Mouse (Mus musculus): Measurements from ENCODE around the gene Rtn3. TPM values are rescaled to one million over a fixed set of nuclear protein-coding genes. Genes with fewer than 3 reads are reported as not detected.
"Not testable (repeated sequence)": the region's sequence is repeated elsewhere in the genome, so short reads cannot be mapped to it uniquely, and the experiment has no call there.

The Rtn3 gene
- total RNA-seq (2014; fragmentation: Nextera tagmentation), result 166 and 193 TPM in 2 replicates
- total RNA-seq (2017), result 80.4 and 94.7 TPM in 2 replicates

GRCm38 (mm10) chr19:7482599-7483511 is at the start of gene Rtn3:
Gene Rtn3, minus strand, starts transcription at chr19:7483281.
- ATAC-seq (replicated peaks; ENCODE audit: poor library complexity, severe bottlenecking), result peak; percentile 74

DNA sequence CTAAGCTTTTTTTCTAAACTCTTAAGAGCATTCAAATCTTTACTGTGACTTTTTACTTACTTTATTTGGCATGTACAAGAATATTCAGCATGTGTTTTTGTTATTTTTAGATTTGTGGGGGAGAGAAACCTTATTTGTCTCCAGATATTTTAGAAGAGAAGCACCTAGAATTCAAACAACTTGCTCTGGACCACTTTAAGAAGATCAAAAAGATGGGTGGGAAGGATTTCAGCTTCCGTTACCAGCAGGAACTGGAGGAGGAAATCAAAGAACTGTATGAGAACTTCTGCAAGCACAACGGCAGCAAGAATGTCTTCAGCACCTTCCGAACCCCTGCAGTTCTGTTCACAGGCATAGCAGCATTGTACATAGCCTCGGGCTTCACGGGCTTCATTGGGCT is 48.8 kb upstream of the Rtn3 start:
- ATAC-seq (replicated peaks; ENCODE audit: poor library complexity, severe bottlenecking), result no peak

- ATAC-seq (replicated peaks; ENCODE audit: poor library complexity, severe bottlenecking), result peak; percentile 69
Measured at GRCm38 (mm10) chr19:7528639-7529428, 45.8 kb upstream of the Rtn3 start.

DNA sequence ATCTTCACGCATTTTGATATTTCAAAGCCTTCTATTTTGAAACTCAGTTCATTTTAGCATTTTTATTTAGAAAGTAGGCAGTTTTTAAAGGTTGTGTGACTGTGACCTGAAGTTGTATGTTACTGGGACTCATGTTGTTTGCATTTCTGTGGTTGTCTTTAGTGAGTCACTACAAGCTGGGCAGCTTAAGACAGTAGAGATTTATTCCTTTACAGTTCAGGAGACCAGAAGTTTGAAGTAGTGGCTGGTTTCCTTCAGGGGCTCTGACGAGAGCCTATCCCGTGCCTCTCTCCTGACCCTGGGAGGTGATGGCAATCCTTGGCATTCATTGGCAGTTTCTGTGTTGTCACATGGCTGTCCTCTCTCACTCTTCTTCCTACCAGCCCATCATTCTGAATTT is 41.8 kb upstream of the Rtn3 start:
- ATAC-seq (replicated peaks; ENCODE audit: poor library complexity, severe bottlenecking), result no peak

GRCm38 (mm10) chr19:7523781-7524180 is 40.7 kb upstream of the Rtn3 start:
- ATAC-seq (replicated peaks; ENCODE audit: poor library complexity, severe bottlenecking), result no peak

DNA sequence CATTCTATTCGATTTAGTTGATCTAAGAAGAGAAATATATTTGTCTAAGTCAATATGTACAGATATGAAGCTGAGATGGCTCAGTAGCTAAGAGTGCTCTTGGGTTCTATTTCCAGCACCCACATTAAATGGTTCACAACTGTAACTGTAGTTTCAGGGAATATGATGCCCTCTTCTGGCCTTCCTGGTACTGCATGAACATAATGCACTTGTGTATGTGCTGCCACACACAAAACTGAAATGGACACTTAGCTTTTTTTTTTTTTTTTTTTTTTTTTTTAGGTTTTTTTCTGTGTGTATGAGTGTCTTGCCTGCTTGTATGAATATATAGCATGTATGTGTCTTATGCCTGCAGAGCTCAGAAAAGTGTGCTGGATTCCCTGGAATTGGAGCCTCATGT is 40.2 kb upstream of the Rtn3 start:
- no peak for ATAC-seq (replicated peaks; ENCODE audit: poor library complexity, severe bottlenecking)

DNA sequence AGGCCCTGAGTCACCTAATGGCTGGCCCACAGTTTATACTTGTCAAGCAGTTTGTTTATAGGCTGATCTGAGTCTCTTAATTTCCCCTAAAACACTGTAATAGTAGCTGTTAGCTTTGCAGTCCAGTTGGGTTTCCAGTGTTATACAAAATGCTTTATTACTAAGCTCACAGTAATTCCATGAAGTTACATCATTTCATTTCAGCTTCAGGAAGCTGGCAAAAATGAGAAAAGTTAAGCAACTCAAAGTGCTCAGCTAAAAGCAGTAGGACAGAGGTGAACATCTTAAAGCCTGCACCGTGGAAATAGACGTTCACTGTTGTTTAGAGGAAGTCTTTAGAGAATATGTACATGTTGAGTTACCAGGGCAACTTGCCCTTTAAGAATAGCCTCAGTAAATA is 39.8 kb upstream of the Rtn3 start:
- ATAC-seq (replicated peaks; ENCODE audit: poor library complexity, severe bottlenecking), result no peak

- 0 out of 2 replicates have a peak, but pooled peaks have one; percentile 14 for ATAC-seq (replicated peaks; ENCODE audit: poor library complexity, severe bottlenecking)
Measured at GRCm38 (mm10) chr19:7521619-7522018, 38.5 kb upstream of the Rtn3 start.

- ATAC-seq (replicated peaks; ENCODE audit: poor library complexity, severe bottlenecking), result no peak
Measured at GRCm38 (mm10) chr19:7516437-7516836, 33.4 kb upstream of the Rtn3 start.

- ATAC-seq (replicated peaks; ENCODE audit: poor library complexity, severe bottlenecking), result no peak
Measured at GRCm38 (mm10) chr19:7508026-7508425, 24.9 kb upstream of the Rtn3 start.

- ATAC-seq (replicated peaks; ENCODE audit: poor library complexity, severe bottlenecking), result 0 out of 2 replicates have a peak, but pooled peaks have one; percentile 22
Measured at GRCm38 (mm10) chr19:7506321-7506720, 23.2 kb upstream of the Rtn3 start.

GRCm38 (mm10) chr19:7502432-7502831 is 19.4 kb upstream of the Rtn3 start:
- no peak for ATAC-seq (replicated peaks; ENCODE audit: poor library complexity, severe bottlenecking)

- ATAC-seq (replicated peaks; ENCODE audit: poor library complexity, severe bottlenecking), result no peak
Measured at GRCm38 (mm10) chr19:7500701-7501100, 17.6 kb upstream of the Rtn3 start.

GRCm38 (mm10) chr19:7498816-7499215 is 15.7 kb upstream of the Rtn3 start:
- no peak for ATAC-seq (replicated peaks; ENCODE audit: poor library complexity, severe bottlenecking)

DNA sequence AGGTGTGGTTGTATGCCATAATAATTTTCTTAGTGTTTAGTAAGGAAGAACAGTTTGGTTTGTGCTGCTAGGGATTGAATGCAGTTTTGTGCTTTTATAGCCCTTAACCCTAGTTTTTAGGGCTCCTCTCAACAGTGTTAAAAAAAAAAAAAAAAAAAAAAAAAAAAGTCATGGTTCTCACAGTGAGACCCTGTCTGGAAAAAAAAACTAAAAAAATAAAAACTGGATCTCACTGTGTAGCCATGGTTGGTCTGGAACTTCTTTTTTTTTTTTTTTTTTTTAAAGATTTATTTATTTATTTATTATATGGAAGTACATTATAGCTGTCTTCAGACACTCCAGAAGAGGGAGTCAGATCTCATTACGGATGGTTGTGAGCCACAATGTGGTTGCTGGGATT is 13.0 kb upstream of the Rtn3 start:
- ATAC-seq (replicated peaks; ENCODE audit: poor library complexity, severe bottlenecking), result not testable (repeated sequence)

GRCm38 (mm10) chr19:7495221-7496038 is 12.3 kb upstream of the Rtn3 start:
- peak; percentile 8; the same call in 1 of the 2 replicates for ATAC-seq (replicated peaks; ENCODE audit: poor library complexity, severe bottlenecking)

DNA sequence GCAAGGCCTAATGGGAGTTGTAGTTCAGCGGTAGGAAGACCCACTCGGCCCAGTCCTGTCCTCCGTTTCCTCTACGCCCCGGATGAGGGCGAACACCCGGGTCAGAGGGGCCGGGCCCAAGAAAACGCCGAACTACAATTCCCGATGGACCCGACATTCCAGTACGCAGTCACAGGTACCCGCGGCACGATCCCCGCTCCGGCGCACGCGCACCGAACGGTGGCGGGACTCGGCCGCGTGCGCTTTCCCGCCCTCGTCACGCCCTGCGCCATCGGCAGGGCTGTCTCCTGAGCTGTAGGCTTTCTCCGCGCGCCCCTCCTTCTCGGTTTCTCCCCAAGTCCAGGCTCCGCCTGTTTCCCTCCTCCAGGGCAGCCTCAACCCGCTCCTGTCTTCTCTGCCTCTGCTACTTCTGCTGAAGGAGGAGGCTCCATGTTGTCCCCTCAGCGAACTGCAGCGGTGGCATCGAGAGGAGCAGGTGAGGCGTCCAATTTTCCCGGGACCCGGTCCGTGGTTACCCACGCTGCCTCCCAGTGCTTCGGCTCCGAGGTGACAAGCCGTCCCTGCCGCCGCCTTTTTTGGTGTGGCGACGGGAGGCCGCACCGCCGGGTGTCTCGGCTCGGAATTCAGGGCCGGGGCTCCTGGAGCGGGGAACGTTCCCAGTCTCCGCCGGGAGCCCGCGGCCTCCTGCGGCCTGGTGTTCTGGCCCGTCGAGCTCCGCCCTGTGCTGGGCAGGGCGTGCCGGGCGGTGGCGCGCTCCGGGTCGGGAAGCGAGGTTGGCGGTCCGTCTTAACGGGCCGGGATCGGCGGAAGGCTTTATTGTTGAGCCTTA is 11.3 kb upstream of the Rtn3 start:
- peak; percentile 84 for ATAC-seq (replicated peaks; ENCODE audit: poor library complexity, severe bottlenecking)

DNA sequence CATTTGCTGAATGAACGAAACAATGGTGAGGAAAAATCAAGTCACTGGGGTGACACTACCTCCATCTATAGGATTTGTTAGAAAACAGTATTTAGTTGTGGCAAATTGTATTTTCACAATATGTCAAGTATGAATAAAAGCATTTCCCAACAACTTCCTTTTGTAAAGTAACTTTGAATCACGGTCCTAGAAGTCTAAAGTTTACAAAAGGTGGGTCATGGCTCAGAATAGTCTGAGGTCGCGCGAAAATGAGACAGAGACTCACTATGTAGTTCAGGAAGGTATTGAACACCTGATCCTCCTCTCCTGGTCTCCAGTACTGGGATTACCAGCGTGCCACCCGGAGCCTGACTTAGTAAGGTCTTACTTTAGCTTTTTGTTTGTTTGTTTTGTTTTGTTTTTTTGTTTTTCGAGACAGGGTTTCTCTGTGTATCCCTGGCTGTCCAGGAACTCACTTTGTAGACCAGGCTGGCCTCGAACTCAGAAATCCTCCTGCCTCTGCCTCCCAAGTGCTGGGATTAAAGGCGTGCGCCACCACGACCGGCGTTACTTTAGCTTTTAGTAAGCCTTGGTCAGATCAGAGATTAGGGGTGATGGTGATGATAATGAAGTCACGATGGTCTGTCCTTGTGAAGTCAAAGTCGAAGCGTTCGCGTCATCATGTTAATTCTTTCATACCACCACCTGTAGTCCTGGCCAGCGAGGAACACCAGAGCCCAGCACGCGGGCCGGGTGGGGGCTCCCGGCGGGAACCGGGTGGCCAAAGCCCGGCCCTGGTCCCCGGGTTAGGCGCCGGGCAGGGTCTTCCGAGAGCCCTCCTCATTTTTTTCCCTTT is 10.5 kb upstream of the Rtn3 start, which contains the start of gene Atl3:
Atl3 (plus strand) TSS at position 689 of the 835 bp plus-strand sequence.
- ATAC-seq (replicated peaks; ENCODE audit: poor library complexity, severe bottlenecking), result no peak

All from granulocyte monocyte progenitor cell, adult 5-6 weeks (primary cell).